Mouse (Mus musculus) neutrophil, adult 5-6 weeks (primary cell): ENCODE results near the gene Lypd1. TPM values are rescaled to one million over a fixed set of nuclear protein-coding genes. Genes with fewer than 3 reads are reported as not detected.

ENCODE experiments used
- ATAC-seq: fragments of 151-379, 151-347 bp; 2 replicates; pipeline ENCODE4 v1.8.0; 2017; ENCODE audit warnings: mild to moderate bottlenecking, moderate TSS enrichment; ENCODE audit not compliant: insufficient number of reproducible peaks, poor library complexity, low FRiP score, severe bottlenecking; ENCODE audit errors: extremely low read depth
- total RNA-seq: library from RNA; stranded (forward); fragments of 200-1000 nt; gene quantifications from 2 replicates; pipeline ENCODE4 v1.2.3, GENCODE M21; 2017

Lypd1 gene
- not detected in 2 replicates for total RNA-seq

DNA sequence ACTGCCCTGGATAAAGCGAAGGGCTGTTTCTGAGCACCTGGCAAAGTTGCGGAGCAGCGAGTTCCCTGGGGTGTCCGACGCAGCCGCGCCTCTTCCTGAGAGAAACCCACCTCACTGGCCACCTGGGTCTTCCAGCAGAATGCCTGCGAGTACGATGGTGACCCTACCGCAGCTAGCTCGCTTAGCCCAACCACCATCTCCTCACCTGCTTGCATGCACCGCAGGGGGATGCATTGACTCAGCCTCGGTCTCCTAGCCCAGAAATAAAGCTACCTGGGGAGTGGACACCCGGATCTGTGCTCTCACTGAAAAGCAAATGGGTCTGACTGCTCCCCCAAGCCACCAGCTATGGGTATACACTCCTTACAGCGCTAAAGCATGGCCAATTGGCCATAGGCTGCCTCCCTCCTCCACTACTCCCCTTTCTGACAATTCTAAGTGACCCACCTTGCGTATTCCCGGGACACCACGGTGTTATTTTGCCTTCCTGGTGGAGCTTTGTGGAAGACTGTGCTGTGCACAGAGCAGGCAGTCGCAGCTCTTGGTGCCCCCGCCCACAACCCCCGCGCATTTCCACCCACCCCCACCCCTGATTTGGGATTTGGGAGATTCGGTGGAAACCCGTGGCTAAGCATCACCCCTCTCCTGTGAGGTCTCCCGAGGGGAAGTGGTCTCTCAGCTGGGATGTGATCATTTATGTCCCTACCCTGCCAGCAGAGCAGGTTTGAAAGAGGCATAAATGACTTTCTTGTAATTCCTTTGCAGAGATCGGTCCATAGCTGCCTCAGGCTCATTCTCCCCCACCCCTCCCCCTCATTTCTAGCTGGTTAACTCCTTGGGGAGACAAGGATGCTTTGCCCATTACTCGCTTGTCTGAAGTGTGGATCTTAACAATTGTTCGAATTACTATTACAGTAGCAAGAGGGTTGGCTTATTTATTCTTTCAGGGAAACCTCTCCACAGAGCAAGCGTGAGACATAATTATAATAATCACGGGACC lies at the start of gene Lypd1:
Gene Lypd1, minus strand, starts transcription at position 501 of the 1,000 bp plus-strand sequence.
- ATAC-seq, result no peak

DNA sequence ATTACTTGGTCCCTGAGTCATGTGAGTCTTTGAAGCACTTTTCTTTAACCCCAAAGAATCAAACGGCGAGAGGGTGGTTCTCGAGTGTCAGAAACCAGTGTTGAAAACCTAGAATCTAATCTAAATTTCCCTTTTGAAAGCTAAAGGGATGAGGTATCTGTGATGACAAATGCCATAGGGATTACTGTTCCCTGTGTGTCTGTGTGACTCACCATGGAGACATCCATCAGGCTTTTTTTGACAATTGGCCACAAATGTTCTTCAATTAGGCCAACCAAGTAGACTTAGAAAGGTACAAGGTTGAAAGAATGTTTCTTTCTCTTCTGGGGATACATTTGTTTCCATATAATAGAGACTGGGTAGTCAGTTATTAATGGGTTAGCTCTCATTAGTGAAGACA lies 38.1 kb upstream of the Lypd1 start:
- no peak for ATAC-seq

DNA sequence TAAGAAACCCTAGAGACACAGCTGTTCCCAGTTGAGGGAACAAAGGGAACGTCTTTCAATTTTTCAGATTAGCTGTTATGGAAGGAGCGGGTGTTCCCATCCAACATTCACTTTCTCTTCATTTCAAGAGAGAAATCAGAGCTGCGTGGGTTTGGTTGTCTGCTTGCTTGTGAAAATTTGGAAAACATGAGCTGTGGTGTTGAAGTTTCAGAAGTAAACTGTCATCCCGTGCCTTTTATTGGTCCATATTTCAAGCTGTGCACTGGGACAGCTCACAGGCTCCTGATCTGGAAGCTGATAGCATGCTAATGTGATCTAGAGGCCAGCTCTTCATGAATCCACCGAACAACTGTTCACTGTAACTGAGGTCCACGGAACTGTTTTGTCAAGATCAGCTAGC lies 36.2 kb upstream of the Lypd1 start:
- no peak for ATAC-seq

DNA sequence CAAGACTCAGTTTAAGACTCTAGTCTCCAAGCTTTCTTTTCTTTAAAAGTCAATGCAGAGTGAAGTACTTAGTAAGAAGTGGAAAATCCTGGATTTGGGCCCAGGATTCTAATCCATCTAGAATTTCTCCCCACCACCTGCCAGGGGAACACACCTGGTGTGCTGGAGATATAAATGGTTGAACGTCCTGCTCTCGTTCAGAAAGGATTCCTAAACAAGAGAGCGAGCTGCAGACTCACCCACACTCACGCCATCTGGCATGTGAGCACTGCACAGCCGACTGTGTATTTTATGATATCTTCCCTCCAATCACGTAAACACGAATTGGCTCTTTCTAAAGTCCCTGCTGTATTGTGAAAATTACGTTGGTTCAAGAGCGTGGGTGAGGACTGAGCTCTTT lies 32.2 kb upstream of the Lypd1 start:
- no peak for ATAC-seq

- no peak for ATAC-seq
Observed at GRCm38 (mm10) chr1:125943305-125943704, 30.4 kb upstream of the Lypd1 start.

- no peak for ATAC-seq
Observed at GRCm38 (mm10) chr1:125925486-125925885, 12.6 kb upstream of the Lypd1 start.

- no peak for ATAC-seq
Observed at GRCm38 (mm10) chr1:125923062-125923461, 10.2 kb upstream of the Lypd1 start.

- no peak for ATAC-seq
Observed at GRCm38 (mm10) chr1:125920696-125921095, 7.8 kb upstream of the Lypd1 start.

GRCm38 (mm10) chr1:125911901-125912445 lies 928 bp downstream of the Lypd1 start:
- ATAC-seq, result no peak

- ATAC-seq, result no peak
Observed at GRCm38 (mm10) chr1:125911337-125911900, 1.5 kb downstream of the Lypd1 start.

DNA sequence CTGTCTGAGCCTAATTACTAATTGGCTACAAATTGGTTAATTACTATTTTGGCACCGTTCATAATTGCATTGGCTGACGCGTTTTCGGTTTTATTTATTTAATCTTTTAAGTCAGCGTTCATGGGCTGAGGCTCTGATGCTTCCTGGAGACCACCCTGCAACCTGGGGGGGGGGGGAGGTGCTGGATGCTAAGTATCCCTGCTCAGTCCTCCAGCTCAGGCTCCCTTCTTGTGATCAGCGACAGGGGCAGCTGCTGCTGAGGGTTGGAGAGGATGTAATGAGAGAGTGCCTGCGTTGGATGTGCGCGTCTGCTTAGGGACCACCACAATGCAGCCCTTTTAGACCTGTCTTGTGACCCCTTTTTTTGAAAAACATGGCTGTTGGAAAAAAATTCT lies 2.0 kb downstream of the Lypd1 start:
- no peak for ATAC-seq

DNA sequence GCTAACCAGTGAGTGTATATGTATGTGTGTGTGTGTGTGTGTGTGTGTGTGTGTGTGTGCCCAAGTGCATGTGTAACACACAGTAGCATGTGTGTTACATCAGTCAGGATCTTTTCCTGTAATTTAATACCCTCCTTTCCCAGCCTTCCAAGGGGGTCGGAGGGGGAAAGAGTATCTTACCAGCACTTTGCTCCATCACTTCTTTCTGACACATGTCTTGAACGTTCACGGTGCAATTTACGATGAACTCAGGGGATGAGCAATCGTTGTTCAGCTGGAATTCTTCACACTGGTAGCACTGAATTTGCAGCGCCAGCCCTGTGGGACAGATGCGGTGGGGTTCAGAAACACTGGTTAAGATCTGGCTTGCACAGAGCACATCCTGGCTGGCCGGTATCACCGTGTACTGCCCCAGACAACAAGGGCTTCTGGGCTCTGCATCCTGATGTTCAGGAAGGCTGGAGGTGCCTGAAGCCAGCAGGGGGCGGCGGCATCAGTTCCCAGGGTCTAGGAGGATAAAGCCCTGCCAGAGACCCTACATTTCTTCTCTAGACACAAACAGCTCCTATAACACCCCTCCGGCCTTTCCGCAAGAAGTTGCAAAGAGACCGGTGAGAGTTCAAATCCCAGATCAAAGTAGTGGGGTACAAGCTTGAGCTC lies 2.6 kb downstream of the Lypd1 start:
- ATAC-seq, result no peak

GRCm38 (mm10) chr1:125893158-125893557 lies 19.7 kb downstream of the Lypd1 start:
- ATAC-seq, result no peak

DNA sequence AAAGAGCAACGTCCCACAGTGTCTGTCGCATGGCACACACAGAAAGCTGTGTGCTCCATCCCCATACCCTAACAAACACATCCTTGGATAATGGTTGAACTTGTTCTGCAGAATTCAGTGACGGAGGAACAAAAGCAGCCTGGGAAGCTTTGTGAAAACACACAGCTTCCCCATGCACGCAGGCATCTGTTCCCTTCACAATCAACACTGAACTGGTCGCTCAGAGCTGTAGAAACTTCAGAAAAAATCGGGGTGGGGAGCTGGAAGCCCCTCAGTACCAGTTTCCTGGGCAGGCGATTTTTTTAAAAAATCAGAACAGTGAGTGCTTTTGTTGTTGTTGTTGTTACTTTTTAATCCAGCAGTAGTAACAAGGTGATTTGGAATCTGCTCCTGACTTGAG lies 42.8 kb downstream of the Lypd1 start:
- no peak for ATAC-seq

GRCm38 (mm10) chr1:125858631-125859030 lies 54.3 kb downstream of the Lypd1 start:
- no peak for ATAC-seq

DNA sequence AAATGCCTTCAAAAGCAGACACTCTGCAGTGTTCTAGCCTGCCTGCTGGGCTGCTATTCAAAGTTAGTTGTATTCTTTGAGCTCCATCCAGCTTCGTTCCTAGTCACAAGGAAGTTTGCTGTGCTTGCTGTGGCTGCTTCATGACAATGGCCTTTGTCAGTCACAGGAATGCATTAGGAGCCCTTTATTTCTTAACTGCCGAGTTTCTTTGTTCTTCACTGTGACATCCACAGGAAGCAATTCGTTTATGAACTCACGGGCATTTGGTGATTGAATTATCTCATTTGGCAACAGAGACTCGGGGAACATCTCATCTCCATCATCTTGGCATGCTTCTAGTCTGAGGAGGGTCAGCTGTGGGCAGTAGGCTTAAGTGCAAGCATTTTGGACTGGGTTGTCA lies 58.3 kb downstream of the Lypd1 start:
- ATAC-seq, result no peak

DNA sequence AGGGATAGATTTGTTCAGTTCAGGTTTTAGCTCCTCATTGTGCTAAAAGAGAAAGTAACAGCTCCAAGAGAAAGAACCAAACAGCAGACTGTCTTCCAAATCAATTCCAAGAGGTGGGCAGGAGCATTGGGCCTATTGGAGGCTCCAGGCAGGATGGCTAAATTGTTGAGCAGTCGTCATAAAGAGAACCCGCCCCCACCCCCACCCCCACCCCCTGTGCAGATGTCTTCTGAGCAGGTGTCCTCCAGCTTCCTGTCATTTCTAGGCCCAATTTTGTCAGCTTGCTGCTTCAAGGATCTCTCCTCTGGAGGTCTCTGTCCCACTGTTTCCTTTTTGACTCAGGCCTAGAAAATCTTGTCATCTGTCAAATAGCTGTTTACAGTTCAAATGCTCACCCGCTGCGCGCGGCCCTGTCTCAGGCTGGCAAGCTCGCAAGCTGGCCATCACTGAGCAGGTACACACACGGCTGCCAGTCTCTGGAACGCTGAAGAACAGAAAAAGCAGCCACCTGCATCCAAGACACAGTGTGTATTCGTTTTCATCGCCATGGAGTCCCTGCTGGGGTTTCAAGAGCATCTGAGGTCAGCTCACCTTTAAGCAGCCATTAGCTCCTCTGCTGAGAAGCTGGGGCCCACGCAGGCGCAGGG lies 73.0 kb downstream of the Lypd1 start:
- no peak for ATAC-seq

GRCm38 (mm10) chr1:125837507-125837906 lies 75.4 kb downstream of the Lypd1 start:
- ATAC-seq, result no peak

- no peak for ATAC-seq
Observed at GRCm38 (mm10) chr1:125823611-125824010, 89.3 kb downstream of the Lypd1 start.
